Mouse (Mus musculus): ENCODE data around the gene Sipa1l1. TPM values are rescaled to one million over a fixed set of nuclear protein-coding genes. Genes with fewer than 3 reads are reported as not detected.

The Sipa1l1 gene
- polyA plus RNA-seq (2015; fragmentation: Nextera tagmentation; extraction: Ambion mirVana): 14.3 and 15.7 TPM in 2 replicates

GRCm38 (mm10) chr12:82168820-82169533 lies at the start of gene Sipa1l1:
Sipa1l1 (plus strand) TSS chr12:82169320.
- peak within 1 kb of the TSS; percentile 87 for H3K4me3 ChIP-seq (replicated peaks)
- peak within 1 kb of the TSS; percentile 94 for H3K27ac ChIP-seq
- H3K36me3 ChIP-seq: no peaks in the 10 kb centered on the region
- H3K9me3 ChIP-seq: no peaks in the 10 kb centered on the region
- WGBS: under 1% methylated on average over 39 of the region's 43 CpGs
- peak; percentile 92 for ATAC-seq
- H3K27me3 ChIP-seq: 0 out of 2 replicates have a peak, but pooled peaks cover 10% of the 10 kb centered on the region
- H3K4me1 ChIP-seq (replicated peaks): peaks cover 34% of the 10 kb centered on the region
- peak within 1 kb of the TSS; percentile 91 for H3K9ac ChIP-seq (replicated peaks)
- peak within 1 kb of the TSS; percentile 96 for H3K4me2 ChIP-seq (replicated peaks)

GRCm38 (mm10) chr12:82121947-82122346 lies 47.2 kb upstream of the Sipa1l1 start:
- WGBS: 78% methylated on average over 10 of the region's 10 CpGs
- Histone ChIP-seq H3K27me3 (no peaks in the 10 kb centered on the region), H3K4me2 (replicated peaks) (no peak overlapping the region), H3K9ac (replicated peaks) (no peak overlapping the region), H3K4me3 (replicated peaks) (no peak overlapping the region), H3K36me3 (no peaks in the 10 kb centered on the region), H3K4me1 (replicated peaks) (peaks cover 8% of the 10 kb centered on the region; the same call in 1 of the 2 replicates), H3K9me3 (no peaks in the 10 kb centered on the region), H3K27ac (no peak overlapping the region)
- ATAC-seq: no peak

DNA sequence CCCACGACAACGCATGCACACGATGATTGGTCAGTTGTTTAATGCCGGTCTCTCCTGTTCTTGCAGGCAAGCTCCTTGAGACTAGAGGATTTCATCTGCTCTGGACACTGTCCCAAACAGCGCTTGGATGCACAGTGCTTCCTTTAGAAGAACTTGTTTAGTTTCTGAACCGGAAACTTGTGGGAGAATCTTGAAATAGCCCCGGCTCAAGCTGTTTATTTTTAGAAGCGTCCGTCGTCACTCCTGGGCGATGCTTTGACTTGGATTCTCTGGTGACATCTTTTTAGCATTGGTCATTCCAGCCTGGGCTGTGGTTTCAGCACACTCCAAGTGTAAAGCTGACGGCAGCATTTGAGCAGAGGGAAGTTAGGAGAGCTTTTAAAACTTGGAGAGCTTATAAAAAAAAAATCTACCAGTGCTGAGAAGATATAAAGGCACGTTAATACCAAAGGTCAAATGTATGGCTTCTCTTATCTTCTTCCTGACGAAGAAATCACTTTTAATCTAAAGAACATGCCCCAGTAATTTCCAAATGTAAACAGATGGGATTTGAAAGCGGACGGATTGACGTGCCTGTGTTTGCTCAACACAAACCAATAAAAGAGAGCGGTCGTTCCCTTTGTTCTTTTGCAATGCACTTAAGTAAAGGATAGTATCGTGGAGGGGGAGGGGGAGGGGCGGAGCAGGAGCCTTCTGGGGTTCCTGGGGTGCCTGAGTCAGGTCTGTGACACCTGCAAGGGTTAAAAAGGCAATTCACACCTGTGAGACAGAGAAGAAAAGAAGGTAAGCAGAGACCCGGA lies 46.5 kb upstream of the Sipa1l1 start:
- no peak overlapping the region for H3K4me3 ChIP-seq (replicated peaks)
- H3K27ac ChIP-seq: peak overlapping the region; percentile 40; the same call in 1 of the 2 replicates
- H3K9ac ChIP-seq (replicated peaks): no peak overlapping the region
- 37% methylated on average over 22 of the region's 22 CpGs for WGBS
- H3K4me1 ChIP-seq (replicated peaks): peaks cover 8% of the 10 kb centered on the region; the same call in 1 of the 2 replicates
- H3K27me3 ChIP-seq: no peaks in the 10 kb centered on the region
- H3K9me3 ChIP-seq: no peaks in the 10 kb centered on the region
- H3K4me2 ChIP-seq (replicated peaks): no peak overlapping the region
- H3K36me3 ChIP-seq: no peaks in the 10 kb centered on the region
- ATAC-seq: 0 out of 2 replicates have a peak, but pooled peaks have one; percentile 14

GRCm38 (mm10) chr12:82126796-82127195 lies 42.3 kb upstream of the Sipa1l1 start:
- peaks cover 8% of the 10 kb centered on the region; the same call in 1 of the 2 replicates for H3K4me1 ChIP-seq (replicated peaks)
- ATAC-seq: no peak
- no peaks in the 10 kb centered on the region for H3K36me3 ChIP-seq
- WGBS: 66% methylated on average over 3 of the region's 3 CpGs
- no peak overlapping the region for H3K27ac ChIP-seq
- H3K9ac ChIP-seq (replicated peaks): no peak overlapping the region
- H3K27me3 ChIP-seq: no peaks in the 10 kb centered on the region
- H3K9me3 ChIP-seq: no peaks in the 10 kb centered on the region
- H3K4me3 ChIP-seq (replicated peaks): no peak overlapping the region
- H3K4me2 ChIP-seq (replicated peaks): no peak overlapping the region

DNA sequence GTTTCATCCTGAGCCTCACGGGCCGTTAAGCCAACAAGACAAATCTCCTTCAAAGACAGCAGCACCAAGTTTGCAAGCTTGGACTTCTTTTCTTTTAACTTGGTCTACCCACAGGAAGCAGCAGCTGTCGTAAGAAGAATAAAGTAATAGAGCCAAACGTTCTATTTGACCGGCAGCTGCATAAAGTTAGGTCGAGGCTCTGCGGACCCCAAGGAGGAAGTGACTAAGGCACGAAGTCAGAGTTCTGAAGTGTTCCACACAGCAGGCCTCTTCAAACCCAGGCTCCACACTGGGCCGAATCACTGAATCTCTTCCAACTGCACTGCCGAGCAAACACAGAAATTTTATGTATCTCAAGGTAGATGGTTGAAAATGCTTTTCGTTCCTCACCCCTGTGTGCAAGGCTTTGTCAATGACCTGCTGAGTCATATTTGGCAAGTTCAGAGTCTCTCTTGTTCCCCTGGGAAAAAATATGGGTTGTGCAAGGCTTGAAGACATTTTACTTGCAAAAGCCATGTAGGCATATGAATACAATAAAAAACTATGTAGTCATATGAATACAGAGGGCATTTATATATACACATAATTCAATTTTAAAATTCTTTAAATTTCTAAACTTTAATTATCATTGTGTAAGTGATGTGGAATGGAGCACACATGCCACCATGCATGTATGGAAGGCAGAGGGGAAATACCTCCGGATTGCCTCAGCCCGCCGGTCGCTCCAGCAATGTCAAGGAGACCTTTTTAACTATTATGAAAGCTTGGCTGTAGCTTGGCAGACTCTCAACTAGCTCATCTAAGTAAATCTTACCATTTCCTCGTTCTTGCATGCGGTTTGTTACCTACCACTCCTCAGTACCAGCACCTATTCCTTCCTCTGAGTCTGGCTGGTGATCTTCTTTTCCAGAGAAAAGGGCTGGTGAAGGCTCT lies 29.6 kb upstream of the Sipa1l1 start:
- Histone ChIP-seq H3K9me3 (no peaks in the 10 kb centered on the region; the same call in 1 of the 2 replicates), H3K27ac (no peak overlapping the region), H3K4me1 (replicated peaks) (no peaks in the 10 kb centered on the region), H3K36me3 (no peaks in the 10 kb centered on the region), H3K9ac (replicated peaks) (no peak overlapping the region), H3K4me2 (replicated peaks) (no peak overlapping the region), H3K4me3 (replicated peaks) (no peak overlapping the region), H3K27me3 (no peaks in the 10 kb centered on the region)
- WGBS: 91% methylated on average over 17 of the region's 17 CpGs
- ATAC-seq: no peak

DNA sequence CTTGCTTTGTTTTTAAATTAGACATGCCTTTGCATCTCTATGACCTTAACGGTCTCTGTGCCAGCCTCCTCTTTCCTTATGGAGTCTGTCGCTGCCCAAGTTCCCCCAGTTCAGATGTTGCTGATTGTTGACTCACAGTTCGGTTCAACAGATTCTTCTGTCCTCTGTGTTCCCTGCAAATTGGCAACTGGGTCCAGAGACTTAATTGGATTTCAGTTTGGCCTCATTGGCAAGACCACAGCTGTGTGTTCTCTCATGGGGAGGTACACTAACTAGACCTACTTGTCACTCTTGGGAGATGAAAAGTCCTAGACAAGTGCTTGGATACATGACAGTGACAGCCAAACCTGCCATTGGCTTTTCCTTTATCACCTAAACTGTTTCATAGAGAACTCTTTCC lies 25.7 kb upstream of the Sipa1l1 start:
- 86% methylated on average over 3 of the region's 3 CpGs for WGBS

GRCm38 (mm10) chr12:82145173-82145572 lies 23.9 kb upstream of the Sipa1l1 start:
- ATAC-seq: no peak
- no peaks in the 10 kb centered on the region for H3K27me3 ChIP-seq
- no peaks in the 10 kb centered on the region for H3K9me3 ChIP-seq
- H3K9ac ChIP-seq (replicated peaks): no peak overlapping the region
- H3K4me1 ChIP-seq (replicated peaks): peaks cover 21% of the 10 kb centered on the region
- no peak overlapping the region for H3K27ac ChIP-seq
- no peaks in the 10 kb centered on the region for H3K36me3 ChIP-seq
- H3K4me2 ChIP-seq (replicated peaks): no peak overlapping the region
- no peak overlapping the region for H3K4me3 ChIP-seq (replicated peaks)

More for the DNA sequence above, 25.7 kb upstream of the Sipa1l1 start:
- Histone ChIP-seq H3K4me2 (replicated peaks) (no peak overlapping the region), H3K27me3 (no peaks in the 10 kb centered on the region), H3K9me3 (no peaks in the 10 kb centered on the region; the same call in 1 of the 2 replicates), H3K27ac (no peak overlapping the region), H3K4me3 (replicated peaks) (no peak overlapping the region), H3K36me3 (no peaks in the 10 kb centered on the region), H3K9ac (replicated peaks) (no peak overlapping the region), H3K4me1 (replicated peaks) (peaks cover 21% of the 10 kb centered on the region)
- no peak for ATAC-seq

DNA sequence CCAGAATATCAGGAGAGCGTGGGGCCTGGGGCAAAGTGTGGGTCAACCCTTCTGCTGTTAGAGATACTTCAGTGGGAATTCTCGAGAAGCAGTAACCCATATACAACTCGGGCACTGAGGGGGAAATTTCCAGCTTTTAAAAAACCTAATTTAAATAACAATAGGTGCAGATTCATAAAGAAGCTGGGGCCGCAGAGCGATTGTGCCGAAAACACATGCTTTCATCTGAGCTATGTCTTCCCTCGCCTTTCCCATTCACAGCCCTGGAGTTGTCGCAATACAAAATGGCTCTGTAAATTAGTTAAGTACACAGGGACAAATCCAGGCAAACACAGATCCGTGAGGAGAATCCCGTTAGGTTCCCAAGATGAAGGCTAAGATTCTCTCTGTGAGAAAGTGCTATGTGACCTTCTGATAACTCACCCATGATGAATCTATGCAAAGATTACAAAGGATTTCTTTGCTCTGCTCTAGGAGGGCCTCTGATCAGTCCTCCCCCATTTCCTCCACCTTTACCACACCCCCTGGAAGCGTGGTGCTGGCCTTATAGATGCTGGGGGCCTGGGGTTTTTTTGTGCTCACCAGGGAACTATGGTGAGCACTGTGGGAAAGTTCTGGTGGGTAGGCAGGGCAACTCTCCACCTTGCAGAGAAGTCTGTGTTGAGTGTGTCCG lies 22.0 kb upstream of the Sipa1l1 start:
- H3K9me3 ChIP-seq: no peaks in the 10 kb centered on the region
- no peak overlapping the region for H3K9ac ChIP-seq (replicated peaks)
- H3K4me3 ChIP-seq (replicated peaks): no peak overlapping the region
- H3K36me3 ChIP-seq: no peaks in the 10 kb centered on the region
- no peaks in the 10 kb centered on the region for H3K27me3 ChIP-seq
- 0 out of 2 replicates have a peak, but pooled peaks have one; percentile 27 for ATAC-seq
- H3K4me2 ChIP-seq (replicated peaks): no peak overlapping the region
- peaks cover 24% of the 10 kb centered on the region for H3K4me1 ChIP-seq (replicated peaks)
- no peak overlapping the region for H3K27ac ChIP-seq
- 19% methylated on average over 12 of the region's 12 CpGs for WGBS

GRCm38 (mm10) chr12:82148328-82148930 lies 20.7 kb upstream of the Sipa1l1 start:
- no peak for ATAC-seq
- Histone ChIP-seq H3K4me1 (replicated peaks) (peaks cover 24% of the 10 kb centered on the region), H3K27ac (no peak overlapping the region), H3K9me3 (no peaks in the 10 kb centered on the region), H3K9ac (replicated peaks) (no peak overlapping the region), H3K27me3 (no peaks in the 10 kb centered on the region), H3K36me3 (no peaks in the 10 kb centered on the region), H3K4me3 (replicated peaks) (no peak overlapping the region), H3K4me2 (replicated peaks) (no peak overlapping the region)
- 71% methylated on average over 8 of the region's 8 CpGs for WGBS

DNA sequence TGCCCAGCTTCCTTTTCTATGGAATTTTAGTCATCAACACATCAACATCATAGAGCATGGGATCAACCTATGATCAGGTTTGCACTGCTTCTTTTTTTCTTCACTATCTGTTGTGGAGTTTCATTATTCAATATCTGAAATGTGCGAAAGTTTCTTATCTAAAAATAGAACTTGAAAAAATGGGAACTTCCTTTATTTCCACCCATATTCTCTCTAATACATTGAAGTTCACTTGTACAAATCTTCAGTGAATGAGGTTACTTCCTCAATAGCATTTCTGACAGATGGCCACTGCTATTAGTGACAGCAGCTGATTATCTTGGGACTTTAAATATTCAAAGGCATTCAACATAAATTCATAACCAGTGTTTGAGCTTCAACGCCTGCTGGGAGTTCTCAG lies 18.1 kb upstream of the Sipa1l1 start:
- no peaks in the 10 kb centered on the region for H3K36me3 ChIP-seq
- peaks cover 21% of the 10 kb centered on the region for H3K4me1 ChIP-seq (replicated peaks)
- WGBS: 73% methylated on average over 2 of the region's 2 CpGs
- H3K27me3 ChIP-seq: no peaks in the 10 kb centered on the region
- H3K27ac ChIP-seq: no peak overlapping the region
- no peak for ATAC-seq
- H3K4me3 ChIP-seq (replicated peaks): no peak overlapping the region
- H3K9me3 ChIP-seq: no peaks in the 10 kb centered on the region
- no peak overlapping the region for H3K9ac ChIP-seq (replicated peaks)
- H3K4me2 ChIP-seq (replicated peaks): no peak overlapping the region

GRCm38 (mm10) chr12:82154527-82154926 lies 14.6 kb upstream of the Sipa1l1 start:
- Histone ChIP-seq H3K9ac (replicated peaks) (no peak overlapping the region), H3K9me3 (no peaks in the 10 kb centered on the region), H3K27me3 (no peaks in the 10 kb centered on the region), H3K27ac (no peak overlapping the region), H3K4me3 (replicated peaks) (no peak overlapping the region), H3K36me3 (no peaks in the 10 kb centered on the region), H3K4me1 (replicated peaks) (0 out of 2 replicates have a peak, but pooled peaks cover 3% of the 10 kb centered on the region), H3K4me2 (replicated peaks) (no peak overlapping the region)
- no peak for ATAC-seq
- 72% methylated on average over 4 of the region's 4 CpGs for WGBS
